In the genomic region with DNA sequence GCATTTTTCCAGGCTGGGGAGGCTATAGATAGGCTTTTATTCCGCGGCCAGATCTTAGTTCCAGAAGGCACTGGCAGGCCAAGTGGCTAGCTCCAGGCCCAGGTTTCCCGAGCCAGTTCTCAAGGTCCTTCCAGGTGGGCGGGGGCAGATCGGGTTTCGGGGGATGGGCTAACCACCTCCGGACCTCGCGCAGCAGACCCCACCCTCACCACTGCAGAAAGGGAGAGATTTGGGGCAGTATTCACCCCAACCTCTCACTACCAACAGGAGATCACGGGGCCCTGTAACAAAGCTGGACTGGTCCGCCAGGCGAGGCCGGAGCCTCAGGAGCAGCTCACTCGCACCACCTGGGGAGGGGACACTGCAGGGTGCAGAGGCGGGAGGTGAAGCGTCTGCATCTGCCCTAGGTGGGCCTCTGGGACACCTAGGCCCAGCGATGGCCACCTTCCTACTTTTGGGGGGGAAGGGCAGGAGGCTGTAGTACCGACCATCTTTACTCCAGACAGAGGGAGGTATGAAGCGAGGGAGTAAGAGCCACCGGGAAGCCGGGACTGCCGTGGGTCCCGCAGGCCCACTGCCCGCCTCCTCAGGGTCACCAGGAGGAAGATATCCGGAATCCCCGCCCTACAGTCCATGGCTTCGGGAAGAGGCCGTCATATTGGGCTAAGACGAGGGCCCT, we compare ENCODE assay signal across 8 mouse cellular contexts. TPM values are rescaled to one million over a fixed set of nuclear protein-coding genes. Genes with fewer than 3 reads are reported as not detected.
DNase-seq lines count a peak whose midpoint lies in the region; ATAC-seq and TF ChIP-seq lines count a peak whose summit lies in the region.

No protein-coding gene starts in this region.

- no peak for TF ChIP-seq EP300 in stomach, postnatal 0 days (optimal IDR thresholded peaks at IDR 0.05)

- no peak for TF ChIP-seq CTCF in intestine, postnatal 0 days (IDR thresholded peaks at IDR 0.05; ENCODE audit: low read depth)
- TF ChIP-seq CTCF in liver, adult 2 months (IDR thresholded peaks at IDR 0.05; ENCODE audit: low read depth, low read length) = no peak
- TF ChIP-seq CTCF in midbrain, postnatal 0 days (IDR thresholded peaks at IDR 0.05) = 0 out of 2 replicates have a peak, but pooled peaks have one; percentile 2
- TF ChIP-seq CTCF in stomach, postnatal 0 days (IDR thresholded peaks at IDR 0.05; ENCODE audit: low read depth) = 0 out of 2 replicates have a peak, but pooled peaks have one; percentile 6

- H3K36me3 ChIP-seq in intestine, postnatal 0 days (ENCODE audit: control insufficient read depth, insufficient read depth) = peaks cover 23% of the 10 kb centered on the region
- H3K36me3 ChIP-seq in liver, adult 2 months (ENCODE audit: control insufficient read depth, insufficient read depth, low read length) = peaks cover 29% of the 10 kb centered on the region
- H3K36me3 ChIP-seq in midbrain, postnatal 0 days (ENCODE audit: insufficient read depth, low read length) = peaks cover 24% of the 10 kb centered on the region; the same call in 1 of the 2 replicates
- peaks cover 17% of the 10 kb centered on the region for H3K36me3 ChIP-seq in stomach, postnatal 0 days (ENCODE audit: control insufficient read depth, insufficient read depth, low read length)

- H3K4me3 ChIP-seq in intestine, postnatal 0 days (ENCODE audit: low read depth, low read length) = peak overlapping the region; percentile 96
- peak overlapping the region; percentile 79 for H3K4me3 ChIP-seq in liver, adult 2 months (ENCODE audit: insufficient read depth, low read depth, low read length)
- H3K4me3 ChIP-seq in midbrain, postnatal 0 days (ENCODE audit: low read depth, low read length) = peak overlapping the region; percentile 95
- H3K4me3 ChIP-seq in stomach, postnatal 0 days (ENCODE audit: low read depth, low read length) = peak overlapping the region; percentile 95

- H3K4me2 ChIP-seq in intestine, postnatal 0 days (replicated peaks; ENCODE audit: low read depth) = peak overlapping the region; percentile 72
- H3K4me2 ChIP-seq in midbrain, postnatal 0 days (ENCODE audit: low read depth, low read length, poor library complexity, severe bottlenecking) = peak overlapping the region; percentile 59
- peak overlapping the region; percentile 86 for H3K4me2 ChIP-seq in stomach, postnatal 0 days (replicated peaks; ENCODE audit: low read depth)

- no peaks in the 10 kb centered on the region for H3K27me3 ChIP-seq in intestine, postnatal 0 days (replicated peaks; ENCODE audit: control insufficient read depth, insufficient read depth, low read length)
- no peaks in the 10 kb centered on the region for H3K27me3 ChIP-seq in liver, adult 2 months (ENCODE audit: control insufficient read depth, insufficient read depth, low read length)
- no peaks in the 10 kb centered on the region for H3K27me3 ChIP-seq in midbrain, postnatal 0 days (ENCODE audit: insufficient read depth, low read length)
- H3K27me3 ChIP-seq in stomach, postnatal 0 days (ENCODE audit: control insufficient read depth, insufficient read depth, low read length) = no peaks in the 10 kb centered on the region

- H3K79me2 ChIP-seq in liver, adult 2 months (ENCODE audit: control insufficient read depth, insufficient read depth, low read length) = peaks cover 26% of the 10 kb centered on the region; the same call in 1 of the 2 replicates

- peak; percentile 24 for ATAC-seq in intestine, postnatal 0 days
- peak; percentile 24; the same call in 1 of the 2 replicates for ATAC-seq in midbrain, postnatal 0 days (ENCODE audit: low FRiP score)
- ATAC-seq in stomach, postnatal 0 days (ENCODE audit: low FRiP score, low TSS enrichment) = peak; percentile 37

- peak overlapping the region; percentile 96 for H3K27ac ChIP-seq in intestine, postnatal 0 days (ENCODE audit: low read depth, low read length)
- peak overlapping the region; percentile 98 for H3K27ac ChIP-seq in liver, adult 2 months (replicated peaks; ENCODE audit: insufficient read depth, low read depth, low read length)
- H3K27ac ChIP-seq in midbrain, postnatal 0 days (ENCODE audit: low read depth, low read length) = peak overlapping the region; percentile 96
- peak overlapping the region; percentile 98 for H3K27ac ChIP-seq in stomach, postnatal 0 days (replicated peaks)

- WGBS in intestine, postnatal 0 days = 0% methylated on average over 28 of the region's 29 CpGs
- whole genome bisulfite sequencing in liver, adult 2 months = under 1% methylated on average over 29 of the region's 29 CpGs
- WGBS in midbrain, postnatal 0 days = under 1% methylated on average over 29 of the region's 29 CpGs
- WGBS in stomach, postnatal 0 days = 0% methylated on average over 29 of the region's 29 CpGs

- peak overlapping the region; percentile 95 for H3K9ac ChIP-seq in intestine, postnatal 0 days (ENCODE audit: low read depth, low read length)
- peak overlapping the region; percentile 94 for H3K9ac ChIP-seq in liver, adult 2 months (ENCODE audit: low read depth, low read length)
- peak overlapping the region; percentile 95 for H3K9ac ChIP-seq in midbrain, postnatal 0 days (replicated peaks; ENCODE audit: low read length, poor library complexity, severe bottlenecking)
- H3K9ac ChIP-seq in stomach, postnatal 0 days (ENCODE audit: low read length) = peak overlapping the region; percentile 96

- TF ChIP-seq POLR2A in liver, adult 2 months (IDR thresholded peaks at IDR 0.05; ENCODE audit: extremely low read depth, insufficient read depth, low read length) = peak; percentile 41; the same call in 1 of the 2 replicates

- peak; percentile 29 for DNase-seq in right cerebral cortex, adult 18-20 months
- DNase-seq in right cerebral cortex, adult 2 months (ENCODE audit: low spot score in 2 of 2) = no peak
- DNase-seq in embryo, embryonic 11.5 days (ENCODE audit: low read depth, low spot score) = peak; percentile 51
- peak; percentile 49 to 68 for DNase-seq in gastrocnemius, postnatal 4 days (ENCODE audit: low spot score in 2 of 2)
- DNase-seq in liver, adult 2 months (ENCODE audit: extremely low read depth, low read depth, low spot score) = peak; percentile 78
- no peak for DNase-seq in midbrain, postnatal 0 days (ENCODE audit: low spot score)
- peak; percentile 81 for DNase-seq in stomach, postnatal 0 days (ENCODE audit: low spot score)

- H3K4me1 ChIP-seq in intestine, postnatal 0 days (replicated peaks; ENCODE audit: control insufficient read depth, insufficient read depth, low read length) = no peaks in the 10 kb centered on the region
- peaks cover 18% of the 10 kb centered on the region for H3K4me1 ChIP-seq in liver, adult 2 months (ENCODE audit: control insufficient read depth, insufficient read depth, low read length)
- H3K4me1 ChIP-seq in midbrain, postnatal 0 days (ENCODE audit: insufficient read depth, low read length) = peaks cover 16% of the 10 kb centered on the region
- H3K4me1 ChIP-seq in stomach, postnatal 0 days (replicated peaks; ENCODE audit: control insufficient read depth, insufficient read depth) = peaks cover 2% of the 10 kb centered on the region; the same call in 1 of the 2 replicates

- H3K9me3 ChIP-seq in intestine, postnatal 0 days (ENCODE audit: control insufficient read depth) = no peaks in the 10 kb centered on the region
- H3K9me3 ChIP-seq in midbrain, postnatal 0 days (ENCODE audit: low read length) = no peaks in the 10 kb centered on the region
- no peaks in the 10 kb centered on the region for H3K9me3 ChIP-seq in stomach, postnatal 0 days (ENCODE audit: control insufficient read depth, low read length)

RNA-seq across cellular contexts. Expression of a gene that starts 0.8 kb away (rescaled TPM):
- 100 to 1,000 TPM; 190 to 225 TPM for total RNA-seq in gastrocnemius, postnatal 4 days (2021)
- polyA plus RNA-seq in intestine, postnatal 0 days (2015; fragmentation: Nextera tagmentation; extraction: Ambion mirVana) = 212 and 223 TPM in 2 replicates
- 107 and 110 TPM in 2 replicates for total RNA-seq in liver, adult 2 months (2014; rRNA removed)
- 36.4 and 50.2 TPM in 2 replicates for polyA plus RNA-seq in liver, adult 2 months (2012; rRNA removed)
- 160 and 177 TPM in 2 replicates for total RNA-seq in midbrain, postnatal 0 days (2014; rRNA removed)
- polyA plus RNA-seq in midbrain, postnatal 0 days (2015; fragmentation: Nextera tagmentation; extraction: Ambion mirVana) = 229 and 232 TPM in 2 replicates
- polyA plus RNA-seq in stomach, postnatal 0 days (2015; fragmentation: Nextera tagmentation; extraction: Ambion mirVana) = 182 and 183 TPM in 2 replicates

RNA-seq across cellular contexts. Expression of a gene that starts 4.3 kb away (rescaled TPM):
- 10 to 100 TPM; 11.1 to 14.0 TPM for total RNA-seq in gastrocnemius, postnatal 4 days (2021)
- polyA plus RNA-seq in intestine, postnatal 0 days (2015; fragmentation: Nextera tagmentation; extraction: Ambion mirVana) = 4.6 and 5.0 TPM in 2 replicates
- total RNA-seq in liver, adult 2 months (2014; rRNA removed) = 0.20 and 1.7 TPM in 2 replicates
- polyA plus RNA-seq in liver, adult 2 months (2012; rRNA removed) = 0.05 and 0.11 TPM in 2 replicates
- total RNA-seq in midbrain, postnatal 0 days (2014; rRNA removed) = 23.8 and 30.1 TPM in 2 replicates
- 41.8 and 53.2 TPM in 2 replicates for polyA plus RNA-seq in midbrain, postnatal 0 days (2015; fragmentation: Nextera tagmentation; extraction: Ambion mirVana)
- polyA plus RNA-seq in stomach, postnatal 0 days (2015; fragmentation: Nextera tagmentation; extraction: Ambion mirVana) = 4.8 and 5.5 TPM in 2 replicates

RNA-seq across cellular contexts. Expression of a gene that starts 32.3 kb away (rescaled TPM):
- 10 to 100 TPM; 25.7 to 26.7 TPM for total RNA-seq in gastrocnemius, postnatal 4 days (2021)
- 49.0 and 49.8 TPM in 2 replicates for polyA plus RNA-seq in intestine, postnatal 0 days (2015; fragmentation: Nextera tagmentation; extraction: Ambion mirVana)
- total RNA-seq in liver, adult 2 months (2014; rRNA removed) = 11.5 and 12.6 TPM in 2 replicates
- polyA plus RNA-seq in liver, adult 2 months (2012; rRNA removed) = 7.5 and 9.4 TPM in 2 replicates
- total RNA-seq in midbrain, postnatal 0 days (2014; rRNA removed) = 97.7 and 99.1 TPM in 2 replicates
- 124 and 128 TPM in 2 replicates for polyA plus RNA-seq in midbrain, postnatal 0 days (2015; fragmentation: Nextera tagmentation; extraction: Ambion mirVana)
- polyA plus RNA-seq in stomach, postnatal 0 days (2015; fragmentation: Nextera tagmentation; extraction: Ambion mirVana) = 43.0 and 46.9 TPM in 2 replicates

Comparison
In these comparisons a context has a peak if more than half of its experiments do, and no peak if none do; other contexts are left out.
1. DNase-seq: peak in right cerebral cortex, adult 18-20 months (single experiment), embryo, embryonic 11.5 days (single experiment), gastrocnemius, postnatal 4 days (2 of 2), liver, adult 2 months (single experiment) and stomach, postnatal 0 days (single experiment); none in right cerebral cortex, adult 2 months (0 of 2) and midbrain, postnatal 0 days (single experiment).
2. CTCF ChIP-seq: peak in midbrain, postnatal 0 days (single experiment) and stomach, postnatal 0 days (single experiment); none in intestine, postnatal 0 days (single experiment) and liver, adult 2 months (single experiment).
3. Peak in every context shown above with its lines, with median percentiles within 50 percentile points of each other: ATAC-seq, H3K27ac ChIP-seq, H3K4me2 ChIP-seq, H3K4me3 ChIP-seq and H3K9ac ChIP-seq.